In the genomic region with DNA sequence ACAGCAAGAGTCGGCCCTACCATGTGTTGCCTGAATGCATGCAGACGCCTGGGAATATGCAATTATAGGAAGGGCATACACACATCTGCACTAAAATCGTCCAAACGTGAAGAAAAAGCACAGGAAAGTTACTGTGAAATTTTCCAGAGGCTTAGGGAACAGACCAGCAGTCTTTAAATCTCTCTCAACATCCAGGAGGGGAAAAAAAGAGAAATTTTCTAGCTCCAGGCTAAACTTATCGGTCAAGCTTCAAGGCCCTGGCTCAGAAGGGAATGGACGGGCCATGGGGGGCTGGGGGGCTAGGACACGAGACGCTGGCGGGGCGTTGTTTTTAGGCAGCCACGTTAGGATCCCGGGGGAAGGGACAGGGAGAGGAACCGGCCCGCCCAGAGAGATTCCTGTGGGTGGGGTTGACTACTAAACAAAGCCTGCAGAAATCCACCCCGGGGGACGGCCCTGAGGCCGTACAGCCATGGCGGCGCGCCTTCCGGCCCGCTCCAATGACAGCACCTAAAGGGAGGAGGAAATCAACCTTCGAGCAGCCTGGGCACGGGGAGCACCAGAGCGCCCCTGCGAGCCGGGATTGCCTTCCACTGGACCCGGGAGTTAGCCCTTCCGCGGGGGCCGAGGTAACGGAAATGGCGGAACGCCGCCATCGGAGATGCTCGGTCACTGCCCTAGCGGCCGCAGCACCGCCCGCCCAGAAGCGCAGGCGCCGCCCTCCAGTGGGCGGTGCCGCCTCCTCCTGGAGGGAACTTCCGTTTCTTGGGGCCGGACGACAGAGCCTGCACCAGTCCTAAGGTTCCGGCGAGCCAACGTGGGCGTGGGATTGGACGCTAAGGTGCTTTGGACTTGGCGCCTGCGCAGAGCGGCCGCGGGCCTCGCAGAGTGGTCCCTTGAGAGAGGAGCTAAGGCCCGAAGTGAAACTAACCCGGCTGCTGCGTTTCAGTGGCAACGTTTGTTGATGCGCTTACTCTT, we compare ENCODE assay signal across 8 mouse cellular contexts. TPM values are rescaled to one million over a fixed set of nuclear protein-coding genes. Genes with fewer than 3 reads are reported as not detected.
DNase-seq lines count a peak whose midpoint lies in the region; ATAC-seq and TF ChIP-seq lines count a peak whose summit lies in the region.

No protein-coding gene starts in this region.

- peak; percentile 72; the same call in 1 of the 2 replicates for TF ChIP-seq POLR2A in cortical plate, adult 2 months (IDR thresholded peaks at IDR 0.05; ENCODE audit: extremely low read depth, insufficient read depth, low read length)

- ATAC-seq in activated CD4-positive, CD25-positive, alpha-beta regulatory T cell, adult 4 months, result peak; percentile 94
- ATAC-seq in megakaryocyte progenitor cell, adult 5-6 weeks (replicated peaks; ENCODE audit: poor library complexity), result peak; percentile 91

- peak; percentile 89 to 93 for DNase-seq in gastrocnemius, adult 8-10 months (ENCODE audit: low spot score in 2 of 2)
- peak; percentile 95 for DNase-seq in induced T-regulatory cell, adult 2 months (ENCODE audit: low read depth)
- peak; percentile 86 to 92 for DNase-seq in left cerebral cortex, adult 9 months (ENCODE audit: low spot score in 2 of 2)
- peak; percentile 90 for DNase-seq in right cerebral cortex, postnatal 14 days
- DNase-seq in urinary bladder, postnatal 36 days (ENCODE audit: low spot score in 2 of 2), result peak; percentile 77 to 91

- TF ChIP-seq CTCF in cortical plate, adult 2 months (IDR thresholded peaks at IDR 0.05; ENCODE audit: extremely low read depth, insufficient read depth, low read length), result no peak

- H3K4me1 ChIP-seq in cortical plate, adult 2 months (ENCODE audit: control insufficient read depth, insufficient read depth, low read length), result no peaks in the 10 kb centered on the region

- peak overlapping the region; percentile 99 for H3K27ac ChIP-seq in cortical plate, adult 2 months (ENCODE audit: insufficient read depth, low read length)

- H3K4me3 ChIP-seq in cortical plate, adult 2 months (ENCODE audit: insufficient read depth, low read length), result peak overlapping the region; percentile 57

RNA-seq across cellular contexts. Expression of a gene that starts 8.3 kb away (rescaled TPM):
- 10 to 100 TPM in 1 of 2 experiments, 1 to 10 TPM in 1; 10.0 to 10.7 TPM for polyA plus RNA-seq in activated CD4-positive, CD25-positive, alpha-beta regulatory T cell, adult 4 months (2017; shearing (Covaris generic))
- polyA plus RNA-seq in cortical plate, adult 2 months (2012; rRNA removed), result 1.3 and 1.4 TPM in 2 replicates
- total RNA-seq in gastrocnemius, adult 8-10 months (2022), result 1 to 10 TPM; 1.7 to 3.8 (median 3.5) TPM
- 4.9 and 7.4 TPM in 2 replicates for total RNA-seq in megakaryocyte progenitor cell, adult 5-6 weeks (2015)
- total RNA-seq in megakaryocyte progenitor cell, adult 5-6 weeks (2017), result 7.3 and 7.5 TPM in 2 replicates

RNA-seq across cellular contexts. Expression of a gene that starts 30.4 kb away (rescaled TPM):
- polyA plus RNA-seq in activated CD4-positive, CD25-positive, alpha-beta regulatory T cell, adult 4 months (2017; shearing (Covaris generic)), result 10 to 100 TPM; 40.8 to 42.2 TPM
- polyA plus RNA-seq in cortical plate, adult 2 months (2012; rRNA removed), result 33.4 and 34.2 TPM in 2 replicates
- 10 to 100 TPM; 15.3 to 19.5 (median 18.4) TPM for total RNA-seq in gastrocnemius, adult 8-10 months (2022)
- total RNA-seq in megakaryocyte progenitor cell, adult 5-6 weeks (2015), result 73.4 and 92.1 TPM in 2 replicates
- total RNA-seq in megakaryocyte progenitor cell, adult 5-6 weeks (2017), result 95.2 and 108 TPM in 2 replicates

Comparison
In these comparisons a context has a peak if more than half of its experiments do, and no peak if none do; other contexts are left out.
1. Peak in every context shown above with its lines: DNase-seq, ATAC-seq, H3K4me3 ChIP-seq and H3K27ac ChIP-seq.